Mouse (Mus musculus): ENCODE measurements at regions not wholly inside any gene's neighbourhood (a gene's known extent, or its start where the extent isn't known, plus 50 kb on each side); places are given as distances from the start of the nearest gene placed in this dataset.
A peak's percentile ranks its signal among the peaks of the same experiment; 100 is the strongest.

DNA sequence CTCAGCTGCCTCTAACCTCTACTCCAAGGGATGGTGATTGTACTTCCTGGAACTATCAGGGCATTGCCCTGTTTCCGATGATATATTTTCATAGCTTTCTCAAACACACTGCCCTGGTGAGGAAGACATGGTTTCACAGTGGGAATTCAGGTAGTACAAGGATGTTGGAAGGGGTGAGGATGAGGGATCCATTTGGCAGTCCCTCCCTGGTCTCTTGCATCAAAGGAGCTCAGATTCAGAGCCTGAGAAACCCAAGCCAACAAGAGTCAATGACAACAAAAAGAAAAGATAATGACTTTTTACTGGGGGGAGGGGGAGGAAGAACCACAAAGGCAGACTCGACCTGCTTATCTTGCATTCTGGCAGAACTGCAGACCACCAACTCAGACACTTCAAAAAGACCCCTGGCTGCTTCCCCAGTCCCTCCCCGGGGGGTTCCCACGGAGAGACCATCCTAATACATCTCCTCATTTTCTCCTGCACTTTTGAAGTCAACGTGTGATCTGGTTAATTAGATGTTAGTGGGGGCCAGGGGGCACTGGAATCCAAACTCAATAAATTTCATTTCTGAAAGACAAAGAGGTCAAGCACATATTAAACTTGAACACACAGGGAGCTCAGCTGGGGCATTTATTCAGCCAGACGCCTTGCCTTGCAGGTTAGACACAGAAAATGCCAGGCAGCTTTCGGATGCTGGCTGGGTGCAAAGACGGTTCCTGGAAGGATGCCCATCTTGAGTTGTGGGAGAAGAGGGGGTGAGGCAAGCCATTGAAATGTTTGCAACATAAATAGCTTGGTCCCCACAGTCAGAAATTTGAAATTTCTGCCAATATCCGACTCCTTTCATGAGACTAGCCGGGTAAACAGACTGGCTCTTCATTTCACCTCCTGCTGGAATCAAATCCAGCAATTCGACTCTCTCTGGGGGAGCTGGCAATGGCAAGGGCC, 162.9 kb upstream of the Cdh5 start:
- H3ac ChIP-seq (ENCODE audit: control insufficient read depth, insufficient read length), result no peak overlapping the region

DNA sequence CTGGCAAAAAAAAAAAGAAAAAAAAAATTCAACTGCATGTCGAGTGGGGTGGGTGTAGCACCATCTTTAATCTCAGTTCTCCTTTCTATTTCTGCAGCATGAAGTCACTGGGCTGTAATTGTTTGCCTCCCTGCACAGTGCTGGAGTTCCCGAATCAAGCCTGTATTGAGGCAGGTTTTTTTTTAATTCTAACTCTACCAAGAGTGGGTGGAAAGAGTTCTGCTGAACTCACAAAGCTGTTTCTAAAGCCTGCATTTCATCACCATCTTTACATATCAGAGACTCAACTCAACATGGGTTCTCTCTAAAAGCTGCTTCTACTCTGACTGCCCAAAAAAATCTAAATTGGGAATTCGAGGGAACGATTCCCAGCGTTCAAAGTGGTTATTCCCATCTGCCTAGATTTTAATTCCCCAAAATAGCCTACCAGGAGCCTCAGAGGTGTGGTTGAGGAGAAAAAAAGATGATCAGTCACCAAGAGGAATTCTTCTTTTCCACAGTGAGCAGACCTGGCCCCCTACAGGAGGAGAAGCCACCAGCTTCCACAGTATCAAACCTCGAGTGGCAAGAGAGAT, 160.4 kb upstream of the Cdh5 start:
- no peak overlapping the region for H3ac ChIP-seq (ENCODE audit: control insufficient read depth, insufficient read length)
- H3K36me3 ChIP-seq (ENCODE audit: control insufficient read depth, insufficient read depth), result no peaks in the 10 kb centered on the region
- H3K4me2 ChIP-seq (ENCODE audit: low read depth), result no peak overlapping the region
- H3K27me3 ChIP-seq (ENCODE audit: control insufficient read depth, insufficient read depth, insufficient read length), result no peaks in the 10 kb centered on the region
- no peaks in the 10 kb centered on the region for H3K79me2 ChIP-seq (ENCODE audit: control insufficient read depth, insufficient read depth)
- no peak overlapping the region for H3K4me3 ChIP-seq
- TF ChIP-seq REST (IDR thresholded peaks at IDR 0.05; ENCODE audit: insufficient read depth, insufficient read length), result no peak
- no peak for TF ChIP-seq MYOD1 (IDR thresholded peaks at IDR 0.05; ENCODE audit: control insufficient read depth in 1 of 3, insufficient read length in 2 of 3, low read depth in 2 of 3)
- no peak for TF ChIP-seq POLR2AphosphoS2 (IDR thresholded peaks at IDR 0.05; ENCODE audit: insufficient read length, low read depth)
- TF ChIP-seq MAX (IDR thresholded peaks at IDR 0.05; ENCODE audit: low read depth), result no peak
- no peak for TF ChIP-seq SRF (IDR thresholded peaks at IDR 0.05; ENCODE audit: control insufficient read depth, insufficient read length, low read depth)
- TF ChIP-seq TCF3 (IDR thresholded peaks at IDR 0.05; ENCODE audit: insufficient read length, low read depth), result no peak
- no peak for TF ChIP-seq POLR2A (IDR thresholded peaks at IDR 0.05; ENCODE audit: insufficient read length, low read depth)
- no peak for TF ChIP-seq TCF12 (IDR thresholded peaks at IDR 0.05; ENCODE audit: insufficient read depth, poor library complexity, severe bottlenecking)
- TF ChIP-seq USF1 (IDR thresholded peaks at IDR 0.05; ENCODE audit: low read depth), result no peak

More for the DNA sequence above, 162.9 kb upstream of the Cdh5 start:
- Histone ChIP-seq H3K79me2 (ENCODE audit: control insufficient read depth, insufficient read depth) (no peaks in the 10 kb centered on the region), H3K4me2 (ENCODE audit: low read depth) (no peak overlapping the region), H3K27me3 (ENCODE audit: control insufficient read depth, insufficient read depth, insufficient read length) (no peaks in the 10 kb centered on the region), H3K36me3 (ENCODE audit: control insufficient read depth, insufficient read depth) (no peaks in the 10 kb centered on the region), H3K4me3 (no peak overlapping the region)
- no peak for TF ChIP-seq TCF12 (IDR thresholded peaks at IDR 0.05; ENCODE audit: insufficient read depth, poor library complexity, severe bottlenecking)
- peak; percentile 44; the same call in 1 of the 2 replicates for TF ChIP-seq CEBPB (IDR thresholded peaks at IDR 0.05; ENCODE audit: insufficient read depth, poor library complexity, severe bottlenecking)

DNA sequence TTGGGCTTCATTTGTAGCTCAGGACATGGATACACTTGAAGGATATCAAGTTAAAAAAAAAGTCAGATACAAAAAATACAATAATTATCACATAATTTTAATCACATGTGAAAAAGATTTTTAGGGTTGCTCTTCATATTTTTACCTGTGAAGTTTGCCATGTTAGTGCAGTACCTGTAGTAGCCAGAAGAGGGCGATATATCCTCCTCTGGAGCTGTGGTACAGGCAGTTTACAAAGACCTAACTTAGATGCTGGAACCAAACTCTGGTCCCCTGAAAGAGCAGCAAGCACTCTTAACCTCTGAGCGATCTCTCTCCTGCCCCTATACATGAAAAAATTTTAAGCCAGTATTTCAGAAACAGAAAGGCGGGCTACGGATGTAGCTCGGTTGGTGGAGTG, 153.0 kb upstream of the Cdh5 start:
- Histone ChIP-seq H3K4me2 (ENCODE audit: low read depth) (no peak overlapping the region), H3K27me3 (ENCODE audit: control insufficient read depth, insufficient read depth, insufficient read length) (no peaks in the 10 kb centered on the region), H3K79me2 (ENCODE audit: control insufficient read depth, insufficient read depth) (no peaks in the 10 kb centered on the region), H3K36me3 (ENCODE audit: control insufficient read depth, insufficient read depth) (no peaks in the 10 kb centered on the region), H3K4me3 (no peak overlapping the region), H3ac (ENCODE audit: control insufficient read depth, insufficient read length) (no peak overlapping the region)
- TF ChIP-seq CEBPB (IDR thresholded peaks at IDR 0.05; ENCODE audit: insufficient read depth, poor library complexity, severe bottlenecking) (no peak), TCF12 (IDR thresholded peaks at IDR 0.05; ENCODE audit: insufficient read depth, poor library complexity, severe bottlenecking) (no peak), TCF3 (IDR thresholded peaks at IDR 0.05; ENCODE audit: insufficient read length, low read depth) (no peak), MYOG (IDR thresholded peaks at IDR 0.05; ENCODE audit: control insufficient read depth in 1 of 3, insufficient read depth in 1 of 3, insufficient read length in 2 of 3, low read depth in 2 of 3) (no peak), E2F4 (IDR thresholded peaks at IDR 0.05; ENCODE audit: insufficient read depth) (no peak), REST (IDR thresholded peaks at IDR 0.05; ENCODE audit: insufficient read depth, insufficient read length) (no peak), MYOD1 (IDR thresholded peaks at IDR 0.05; ENCODE audit: control insufficient read depth in 1 of 3, insufficient read length in 2 of 3, low read depth in 2 of 3) (no peak), USF1 (IDR thresholded peaks at IDR 0.05; ENCODE audit: low read depth) (no peak), MAX (IDR thresholded peaks at IDR 0.05; ENCODE audit: low read depth) (no peak), POLR2AphosphoS2 (IDR thresholded peaks at IDR 0.05; ENCODE audit: insufficient read length, low read depth) (no peak), SRF (IDR thresholded peaks at IDR 0.05; ENCODE audit: control insufficient read depth, insufficient read length, low read depth) (no peak), POLR2A (IDR thresholded peaks at IDR 0.05; ENCODE audit: insufficient read length, low read depth) (no peak)

DNA sequence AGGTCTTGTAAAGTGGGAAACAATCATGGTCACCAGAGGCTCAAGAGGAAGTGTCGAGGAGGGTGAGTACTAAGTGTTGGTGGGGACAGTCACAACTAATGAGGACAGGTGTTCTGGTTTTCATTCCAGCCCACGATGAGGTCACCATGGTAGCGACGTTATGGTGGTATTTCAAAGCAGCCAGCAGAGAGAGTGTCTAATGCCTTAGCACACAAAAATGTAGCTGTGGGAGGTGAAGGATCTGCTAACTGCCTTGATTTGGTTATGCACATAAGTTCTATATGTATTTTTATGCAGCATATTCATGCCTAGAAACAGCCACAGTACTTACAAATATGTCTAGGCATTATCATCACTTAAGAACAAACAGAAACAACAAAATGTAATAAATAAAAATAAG, 151.0 kb upstream of the Cdh5 start:
- Histone ChIP-seq H3K36me3 (ENCODE audit: control insufficient read depth, insufficient read depth) (no peaks in the 10 kb centered on the region), H3K79me2 (ENCODE audit: control insufficient read depth, insufficient read depth) (no peaks in the 10 kb centered on the region), H3K27me3 (ENCODE audit: control insufficient read depth, insufficient read depth, insufficient read length) (no peaks in the 10 kb centered on the region), H3K4me2 (ENCODE audit: low read depth) (no peak overlapping the region), H3ac (ENCODE audit: control insufficient read depth, insufficient read length) (no peak overlapping the region), H3K4me3 (no peak overlapping the region)
- TF ChIP-seq USF1 (IDR thresholded peaks at IDR 0.05; ENCODE audit: low read depth), result no peak
- no peak for TF ChIP-seq CEBPB (IDR thresholded peaks at IDR 0.05; ENCODE audit: insufficient read depth, poor library complexity, severe bottlenecking)
- TF ChIP-seq TCF3 (IDR thresholded peaks at IDR 0.05; ENCODE audit: insufficient read length, low read depth), result no peak
- no peak for TF ChIP-seq MAX (IDR thresholded peaks at IDR 0.05; ENCODE audit: low read depth)
- no peak for TF ChIP-seq POLR2A (IDR thresholded peaks at IDR 0.05; ENCODE audit: insufficient read length, low read depth)
- TF ChIP-seq SRF (IDR thresholded peaks at IDR 0.05; ENCODE audit: control insufficient read depth, insufficient read length, low read depth), result no peak

DNA sequence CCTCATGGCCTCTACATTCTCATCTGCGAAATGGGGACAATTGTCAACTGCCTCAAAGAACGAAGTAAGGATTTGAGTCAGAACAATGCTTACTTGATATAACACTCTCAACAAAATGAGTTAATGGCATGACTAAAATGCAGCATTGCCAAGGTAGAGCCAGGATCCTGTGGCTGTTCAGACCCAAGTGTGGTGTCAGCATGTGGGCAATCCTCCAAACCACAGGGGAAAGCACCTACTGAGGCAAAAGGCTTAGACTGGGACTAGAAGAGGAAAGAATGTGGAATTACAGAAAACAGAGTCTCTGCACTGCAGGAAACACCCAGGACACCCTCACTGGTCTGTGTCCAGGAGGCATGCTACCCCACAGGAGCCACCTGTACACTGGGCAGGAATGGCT, 147.8 kb upstream of the Cdh5 start:
- no peak overlapping the region for H3K4me2 ChIP-seq (ENCODE audit: low read depth)
- H3ac ChIP-seq (ENCODE audit: control insufficient read depth, insufficient read length), result no peak overlapping the region
- H3K4me3 ChIP-seq, result no peak overlapping the region
- no peaks in the 10 kb centered on the region for H3K27me3 ChIP-seq (ENCODE audit: control insufficient read depth, insufficient read depth, insufficient read length)
- no peaks in the 10 kb centered on the region for H3K36me3 ChIP-seq (ENCODE audit: control insufficient read depth, insufficient read depth)
- H3K79me2 ChIP-seq (ENCODE audit: control insufficient read depth, insufficient read depth), result no peaks in the 10 kb centered on the region
- TF ChIP-seq POLR2A (IDR thresholded peaks at IDR 0.05; ENCODE audit: insufficient read length, low read depth) (no peak), E2F4 (IDR thresholded peaks at IDR 0.05; ENCODE audit: insufficient read depth) (no peak), USF1 (IDR thresholded peaks at IDR 0.05; ENCODE audit: low read depth) (no peak), SRF (IDR thresholded peaks at IDR 0.05; ENCODE audit: control insufficient read depth, insufficient read length, low read depth) (no peak), TCF3 (IDR thresholded peaks at IDR 0.05; ENCODE audit: insufficient read length, low read depth) (no peak), CEBPB (IDR thresholded peaks at IDR 0.05; ENCODE audit: insufficient read depth, poor library complexity, severe bottlenecking) (no peak), MYOG (IDR thresholded peaks at IDR 0.05; ENCODE audit: control insufficient read depth in 1 of 3, insufficient read depth in 1 of 3, insufficient read length in 2 of 3, low read depth in 2 of 3) (no peak), TCF12 (IDR thresholded peaks at IDR 0.05; ENCODE audit: insufficient read depth, poor library complexity, severe bottlenecking) (no peak), REST (IDR thresholded peaks at IDR 0.05; ENCODE audit: insufficient read depth, insufficient read length) (no peak), POLR2AphosphoS2 (IDR thresholded peaks at IDR 0.05; ENCODE audit: insufficient read length, low read depth) (no peak), MYOD1 (IDR thresholded peaks at IDR 0.05; ENCODE audit: control insufficient read depth in 1 of 3, insufficient read length in 2 of 3, low read depth in 2 of 3) (no peak), MAX (IDR thresholded peaks at IDR 0.05; ENCODE audit: low read depth) (no peak)

Data from myocyte (in vitro differentiated cells).